Mouse (Mus musculus): ENCODE results near the gene Dnal4. TPM values are rescaled to one million over a fixed set of nuclear protein-coding genes. Genes with fewer than 3 reads are reported as not detected.
A peak's percentile ranks its signal among the peaks of the same experiment; 100 is the strongest.

Gene Dnal4
- polyA plus RNA-seq, 1 experiment: 66.8 TPM

- no peak for TF ChIP-seq POLR2AphosphoS2 (IDR thresholded peaks at IDR 0.05; ENCODE audit: insufficient read length, low read depth)
- no peak for TF ChIP-seq TCF12 (IDR thresholded peaks at IDR 0.05; ENCODE audit: insufficient read depth, poor library complexity, severe bottlenecking)
- no peak for TF ChIP-seq MYOG (IDR thresholded peaks at IDR 0.05; ENCODE audit: control insufficient read depth in 1 of 3, insufficient read depth in 1 of 3, insufficient read length in 2 of 3, low read depth in 2 of 3)
- no peak for TF ChIP-seq E2F4 (IDR thresholded peaks at IDR 0.05; ENCODE audit: insufficient read depth)
- no peak for TF ChIP-seq MYOD1 (IDR thresholded peaks at IDR 0.05; ENCODE audit: control insufficient read depth in 1 of 3, insufficient read length in 2 of 3, low read depth in 2 of 3)
- no peak for TF ChIP-seq USF1 (IDR thresholded peaks at IDR 0.05; ENCODE audit: low read depth)
- no peak for TF ChIP-seq SRF (IDR thresholded peaks at IDR 0.05; ENCODE audit: control insufficient read depth, insufficient read length, low read depth)
- no peak for TF ChIP-seq POLR2A (IDR thresholded peaks at IDR 0.05; ENCODE audit: insufficient read length, low read depth)
- TF ChIP-seq TCF3 (IDR thresholded peaks at IDR 0.05; ENCODE audit: insufficient read length, low read depth): no peak
- TF ChIP-seq REST (IDR thresholded peaks at IDR 0.05; ENCODE audit: insufficient read depth, insufficient read length): no peak
- no peak for TF ChIP-seq CEBPB (IDR thresholded peaks at IDR 0.05; ENCODE audit: insufficient read depth, poor library complexity, severe bottlenecking)
- no peak for TF ChIP-seq MAX (IDR thresholded peaks at IDR 0.05; ENCODE audit: low read depth)
- H3K27me3 ChIP-seq (ENCODE audit: control insufficient read depth, insufficient read depth, insufficient read length): no peaks in the 10 kb centered on the region
- no peaks in the 10 kb centered on the region for H3K79me2 ChIP-seq (ENCODE audit: control insufficient read depth, insufficient read depth)
- no peaks in the 10 kb centered on the region for H3K36me3 ChIP-seq (ENCODE audit: control insufficient read depth, insufficient read depth)
- no peak overlapping the region for H3K4me2 ChIP-seq (ENCODE audit: low read depth)
- H3K4me3 ChIP-seq: no peak overlapping the region
- H3ac ChIP-seq (ENCODE audit: control insufficient read depth, insufficient read length): no peak overlapping the region
Observed at GRCm38 (mm10) chr15:79749162-79749561, 28.5 kb downstream of the Dnal4 start.

DNA sequence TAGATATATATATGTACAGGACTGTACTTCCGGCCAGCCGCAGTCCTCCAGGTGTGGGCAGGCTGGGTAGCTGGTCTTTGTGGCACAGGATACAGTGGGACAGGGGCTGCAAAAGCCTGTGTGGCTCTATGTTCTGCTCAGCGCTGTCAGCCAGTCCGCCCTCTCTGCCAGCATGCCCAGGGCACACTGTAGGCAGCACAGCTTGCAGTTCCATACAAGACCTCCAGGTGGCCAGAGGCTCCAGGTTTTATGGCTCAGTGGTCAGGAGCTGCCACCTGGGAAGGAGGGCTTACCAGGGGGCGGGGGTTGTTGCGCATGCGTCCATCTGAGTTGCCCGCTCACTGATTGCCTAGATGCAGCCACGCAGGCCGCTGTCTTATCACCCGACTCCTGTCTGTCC lies 29.7 kb downstream of the Dnal4 start:
- Histone ChIP-seq H3K36me3 (ENCODE audit: control insufficient read depth, insufficient read depth) (no peaks in the 10 kb centered on the region), H3ac (ENCODE audit: control insufficient read depth, insufficient read length) (no peak overlapping the region), H3K4me2 (ENCODE audit: low read depth) (no peak overlapping the region), H3K4me3 (no peak overlapping the region), H3K79me2 (ENCODE audit: control insufficient read depth, insufficient read depth) (no peaks in the 10 kb centered on the region), H3K27me3 (ENCODE audit: control insufficient read depth, insufficient read depth, insufficient read length) (no peaks in the 10 kb centered on the region)
- TF ChIP-seq REST (IDR thresholded peaks at IDR 0.05; ENCODE audit: insufficient read depth, insufficient read length) (no peak), MYOD1 (IDR thresholded peaks at IDR 0.05; ENCODE audit: control insufficient read depth in 1 of 3, insufficient read length in 2 of 3, low read depth in 2 of 3) (no peak), POLR2AphosphoS2 (IDR thresholded peaks at IDR 0.05; ENCODE audit: insufficient read length, low read depth) (peak; percentile 35), SRF (IDR thresholded peaks at IDR 0.05; ENCODE audit: control insufficient read depth, insufficient read length, low read depth) (no peak)

GRCm38 (mm10) chr15:79745883-79746282 lies 31.8 kb downstream of the Dnal4 start:
- Histone ChIP-seq H3ac (ENCODE audit: control insufficient read depth, insufficient read length) (no peak overlapping the region), H3K27me3 (ENCODE audit: control insufficient read depth, insufficient read depth, insufficient read length) (no peaks in the 10 kb centered on the region), H3K79me2 (ENCODE audit: control insufficient read depth, insufficient read depth) (peaks cover 10% of the 10 kb centered on the region), H3K4me2 (ENCODE audit: low read depth) (no peak overlapping the region), H3K4me3 (no peak overlapping the region), H3K36me3 (ENCODE audit: control insufficient read depth, insufficient read depth) (no peaks in the 10 kb centered on the region)
- TF ChIP-seq REST (IDR thresholded peaks at IDR 0.05; ENCODE audit: insufficient read depth, insufficient read length) (no peak), MYOD1 (IDR thresholded peaks at IDR 0.05; ENCODE audit: control insufficient read depth in 1 of 3, insufficient read length in 2 of 3, low read depth in 2 of 3) (peak in 2 of 3 experiments; percentile 51 to 67), POLR2A (IDR thresholded peaks at IDR 0.05; ENCODE audit: insufficient read length, low read depth) (no peak), POLR2AphosphoS2 (IDR thresholded peaks at IDR 0.05; ENCODE audit: insufficient read length, low read depth) (no peak), MAX (IDR thresholded peaks at IDR 0.05; ENCODE audit: low read depth) (no peak), TCF3 (IDR thresholded peaks at IDR 0.05; ENCODE audit: insufficient read length, low read depth) (no peak), USF1 (IDR thresholded peaks at IDR 0.05; ENCODE audit: low read depth) (no peak), MYOG (IDR thresholded peaks at IDR 0.05; ENCODE audit: control insufficient read depth in 1 of 3, insufficient read depth in 1 of 3, insufficient read length in 2 of 3, low read depth in 2 of 3) (peak in 1 of 3 experiments; percentile 33)

- no peaks in the 10 kb centered on the region for H3K36me3 ChIP-seq (ENCODE audit: control insufficient read depth, insufficient read depth)
- H3K27me3 ChIP-seq (ENCODE audit: control insufficient read depth, insufficient read depth, insufficient read length): no peaks in the 10 kb centered on the region
- TF ChIP-seq MYOD1 (IDR thresholded peaks at IDR 0.05; ENCODE audit: control insufficient read depth in 1 of 3, insufficient read length in 2 of 3, low read depth in 2 of 3) (no peak), POLR2AphosphoS2 (IDR thresholded peaks at IDR 0.05; ENCODE audit: insufficient read length, low read depth) (no peak), USF1 (IDR thresholded peaks at IDR 0.05; ENCODE audit: low read depth) (no peak), MYOG (IDR thresholded peaks at IDR 0.05; ENCODE audit: control insufficient read depth in 1 of 3, insufficient read depth in 1 of 3, insufficient read length in 2 of 3, low read depth in 2 of 3) (no peak), MAX (IDR thresholded peaks at IDR 0.05; ENCODE audit: low read depth) (no peak), REST (IDR thresholded peaks at IDR 0.05; ENCODE audit: insufficient read depth, insufficient read length) (no peak), TCF12 (IDR thresholded peaks at IDR 0.05; ENCODE audit: insufficient read depth, poor library complexity, severe bottlenecking) (no peak), TCF3 (IDR thresholded peaks at IDR 0.05; ENCODE audit: insufficient read length, low read depth) (no peak), CEBPB (IDR thresholded peaks at IDR 0.05; ENCODE audit: insufficient read depth, poor library complexity, severe bottlenecking) (no peak), POLR2A (IDR thresholded peaks at IDR 0.05; ENCODE audit: insufficient read length, low read depth) (no peak), E2F4 (IDR thresholded peaks at IDR 0.05; ENCODE audit: insufficient read depth) (no peak), SRF (IDR thresholded peaks at IDR 0.05; ENCODE audit: control insufficient read depth, insufficient read length, low read depth) (no peak)
- peaks cover 15% of the 10 kb centered on the region for H3K79me2 ChIP-seq (ENCODE audit: control insufficient read depth, insufficient read depth)
- H3K4me2 ChIP-seq (ENCODE audit: low read depth): no peak overlapping the region
- no peak overlapping the region for H3ac ChIP-seq (ENCODE audit: control insufficient read depth, insufficient read length)
- H3K4me3 ChIP-seq: no peak overlapping the region
Observed at GRCm38 (mm10) chr15:79745312-79745711, 32.3 kb downstream of the Dnal4 start.

DNA sequence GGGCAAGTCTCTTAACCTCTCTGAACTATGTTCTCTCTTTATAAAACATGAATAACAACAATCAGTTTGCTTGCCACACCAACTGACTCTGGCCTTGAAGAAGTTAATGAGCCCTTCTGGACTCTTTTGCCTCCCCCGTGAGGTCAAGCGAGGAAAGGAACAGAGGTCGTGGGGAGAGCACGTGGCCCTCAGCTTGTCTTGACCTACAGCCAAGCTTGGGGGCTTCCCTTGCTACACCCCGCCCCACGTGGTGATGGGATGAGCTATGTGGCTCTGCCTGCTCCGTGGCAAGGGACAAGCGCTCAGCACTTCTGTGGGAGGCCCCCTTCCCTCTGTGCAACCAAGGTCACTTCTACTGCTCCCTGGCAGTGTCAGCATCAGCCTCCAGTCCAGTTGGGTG lies 32.9 kb downstream of the Dnal4 start:
- Histone ChIP-seq H3K4me3 (no peak overlapping the region), H3ac (ENCODE audit: control insufficient read depth, insufficient read length) (no peak overlapping the region), H3K27me3 (ENCODE audit: control insufficient read depth, insufficient read depth, insufficient read length) (no peaks in the 10 kb centered on the region), H3K4me2 (ENCODE audit: low read depth) (no peak overlapping the region), H3K79me2 (ENCODE audit: control insufficient read depth, insufficient read depth) (peaks cover 21% of the 10 kb centered on the region), H3K36me3 (ENCODE audit: control insufficient read depth, insufficient read depth) (no peaks in the 10 kb centered on the region)
- TF ChIP-seq POLR2AphosphoS2 (IDR thresholded peaks at IDR 0.05; ENCODE audit: insufficient read length, low read depth): no peak
- no peak for TF ChIP-seq MYOG (IDR thresholded peaks at IDR 0.05; ENCODE audit: control insufficient read depth in 1 of 3, insufficient read depth in 1 of 3, insufficient read length in 2 of 3, low read depth in 2 of 3)
- no peak for TF ChIP-seq E2F4 (IDR thresholded peaks at IDR 0.05; ENCODE audit: insufficient read depth)
- no peak for TF ChIP-seq POLR2A (IDR thresholded peaks at IDR 0.05; ENCODE audit: insufficient read length, low read depth)
- no peak for TF ChIP-seq CEBPB (IDR thresholded peaks at IDR 0.05; ENCODE audit: insufficient read depth, poor library complexity, severe bottlenecking)
- TF ChIP-seq USF1 (IDR thresholded peaks at IDR 0.05; ENCODE audit: low read depth): no peak
- no peak for TF ChIP-seq SRF (IDR thresholded peaks at IDR 0.05; ENCODE audit: control insufficient read depth, insufficient read length, low read depth)
- TF ChIP-seq TCF3 (IDR thresholded peaks at IDR 0.05; ENCODE audit: insufficient read length, low read depth): no peak
- no peak for TF ChIP-seq TCF12 (IDR thresholded peaks at IDR 0.05; ENCODE audit: insufficient read depth, poor library complexity, severe bottlenecking)

Measured in myocyte (in vitro differentiated cells).